22 mouse cellular contexts compared by ENCODE assay signal in the genomic region with DNA sequence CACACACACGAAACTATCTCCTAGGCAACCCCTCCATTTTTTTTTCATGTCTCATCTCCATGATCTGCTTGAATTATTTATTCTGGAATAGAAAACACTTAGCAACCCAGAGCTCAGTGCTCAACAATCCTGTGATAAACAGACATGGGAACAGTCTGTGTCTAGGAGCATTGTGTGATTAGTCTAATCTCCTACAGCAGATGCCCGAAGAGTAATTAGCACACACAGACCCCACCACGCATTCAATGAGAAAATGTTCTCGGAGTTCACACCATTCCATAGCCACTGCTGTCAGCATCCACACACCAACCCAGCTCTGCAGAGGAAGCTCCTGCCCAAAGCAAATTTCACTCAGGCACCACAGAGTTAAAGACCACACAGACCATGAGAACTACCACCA.
DNase-seq lines count a peak whose midpoint lies in the region; ATAC-seq and TF ChIP-seq lines count a peak whose summit lies in the region.
"Had no signal": no experiment of that assay in that cellular context is flagged by ENCODE, and none has a peak within 500 bp of the region (broad histone marks: within the 10 kb centered on the region; RNA-seq: fewer than 3 reads in every experiment).

No protein-coding gene starts in this region.

- no peak for TF ChIP-seq CTCF in layer of hippocampus, adult 2 months (conservative IDR thresholded peaks at IDR 0.05)
- TF ChIP-seq CTCF in midbrain, postnatal 0 days (IDR thresholded peaks at IDR 0.05), result no peak

- WGBS in forebrain, embryonic 15.5 days, result 31% methylated on average over 4 of the region's 4 CpGs
- WGBS in forebrain, embryonic 10.5 days, result 87% methylated on average over 4 of the region's 4 CpGs
- 79% methylated on average over 4 of the region's 4 CpGs for WGBS in midbrain, embryonic 11.5 days
- WGBS in midbrain, embryonic 10.5 days, result 82% methylated on average over 4 of the region's 4 CpGs
- 38% methylated on average over 4 of the region's 4 CpGs for WGBS in midbrain, postnatal 0 days

- no peak overlapping the region for H3K9ac ChIP-seq in forebrain, embryonic 15.5 days (replicated peaks)
- H3K9ac ChIP-seq in midbrain, embryonic 11.5 days (ENCODE audit: low read length), result no peak overlapping the region
- no peak overlapping the region for H3K9ac ChIP-seq in midbrain, postnatal 0 days (replicated peaks; ENCODE audit: low read length, poor library complexity, severe bottlenecking)
- H3K9ac ChIP-seq: embryonic facial prominence, embryonic 13.5 days; heart, embryonic 15.5 days; limb, embryonic 15.5 days had no signal

- ATAC-seq in forebrain, embryonic 15.5 days (replicated peaks), result peak; percentile 81; the same call in 1 of the 2 replicates
- 0 out of 2 replicates have a peak, but pooled peaks have one; percentile 57 for ATAC-seq in midbrain, embryonic 11.5 days (ENCODE audit: low FRiP score)
- ATAC-seq in midbrain, postnatal 0 days (ENCODE audit: low FRiP score), result no peak
- ATAC-seq: lung, postnatal 0 days had no signal

- no peak for DNase-seq in forebrain, embryonic 10.5 days (ENCODE audit: extremely low spot score, low spot score)
- no peak for DNase-seq in midbrain, embryonic 11.5 days (ENCODE audit: low spot score, missing footprints)
- DNase-seq in midbrain, embryonic 10.5 days (ENCODE audit: low spot score), result no peak
- DNase-seq in layer of hippocampus, adult 2 months (ENCODE audit: low spot score in 2 of 2), result peak; percentile 37 to 52
- DNase-seq in midbrain, postnatal 0 days (ENCODE audit: low spot score), result peak; percentile 17
- no peak for DNase-seq in thymus, postnatal 4 days
- DNase-seq: adrenal gland, postnatal 14 days; cerebellum, adult 2 months; gastrocnemius, postnatal 14 days; heart, adult 2 months; heart, postnatal 4 days; kidney, adult 8-10 months; kidney, postnatal 14 days; right cerebral cortex, adult 18-20 months; thymus, postnatal 25 days had no signal

- peaks cover 23% of the 10 kb centered on the region for H3K4me1 ChIP-seq in forebrain, embryonic 15.5 days
- no peaks in the 10 kb centered on the region for H3K4me1 ChIP-seq in forebrain, embryonic 10.5 days
- no peaks in the 10 kb centered on the region for H3K4me1 ChIP-seq in midbrain, embryonic 11.5 days (ENCODE audit: control insufficient read depth, insufficient read depth, low read length)
- no peaks in the 10 kb centered on the region for H3K4me1 ChIP-seq in midbrain, embryonic 10.5 days
- peaks cover 2% of the 10 kb centered on the region; the same call in 1 of the 2 replicates for H3K4me1 ChIP-seq in midbrain, postnatal 0 days (ENCODE audit: insufficient read depth, low read length)
- H3K4me1 ChIP-seq: heart, embryonic 15.5 days; limb, embryonic 15.5 days had no signal

- H3K4me2 ChIP-seq in forebrain, embryonic 15.5 days (replicated peaks), result no peak overlapping the region
- H3K4me2 ChIP-seq in midbrain, embryonic 11.5 days, result no peak overlapping the region
- no peak overlapping the region for H3K4me2 ChIP-seq in midbrain, postnatal 0 days (ENCODE audit: low read depth, low read length, poor library complexity, severe bottlenecking)
- H3K4me2 ChIP-seq: embryonic facial prominence, embryonic 13.5 days; heart, embryonic 15.5 days; limb, embryonic 15.5 days had no signal

- H3K36me3 ChIP-seq in forebrain, embryonic 15.5 days, result no peaks in the 10 kb centered on the region
- no peaks in the 10 kb centered on the region for H3K36me3 ChIP-seq in forebrain, embryonic 10.5 days (replicated peaks)
- H3K36me3 ChIP-seq in midbrain, embryonic 11.5 days (ENCODE audit: control insufficient read depth, insufficient read depth, low read length), result no peaks in the 10 kb centered on the region
- no peaks in the 10 kb centered on the region for H3K36me3 ChIP-seq in midbrain, embryonic 10.5 days
- no peaks in the 10 kb centered on the region for H3K36me3 ChIP-seq in midbrain, postnatal 0 days (ENCODE audit: insufficient read depth, low read length)
- H3K36me3 ChIP-seq: embryonic facial prominence, embryonic 13.5 days; heart, embryonic 15.5 days; limb, embryonic 15.5 days had no signal

- H3K27me3 ChIP-seq in forebrain, embryonic 15.5 days, result no peaks in the 10 kb centered on the region
- H3K27me3 ChIP-seq in forebrain, embryonic 10.5 days (ENCODE audit: poor library complexity, severe bottlenecking), result no peaks in the 10 kb centered on the region
- H3K27me3 ChIP-seq in midbrain, embryonic 11.5 days (ENCODE audit: control insufficient read depth, insufficient read depth, low read length), result no peaks in the 10 kb centered on the region
- no peaks in the 10 kb centered on the region for H3K27me3 ChIP-seq in midbrain, embryonic 10.5 days (ENCODE audit: low read depth, poor library complexity, severe bottlenecking)
- no peaks in the 10 kb centered on the region for H3K27me3 ChIP-seq in midbrain, postnatal 0 days (ENCODE audit: insufficient read depth, low read length)
- H3K27me3 ChIP-seq: CH12.LX; embryonic facial prominence, embryonic 13.5 days; heart, embryonic 15.5 days; limb, embryonic 15.5 days had no signal

- H3K27ac ChIP-seq in forebrain, embryonic 15.5 days (replicated peaks), result peak overlapping the region; percentile 48
- no peak overlapping the region for H3K27ac ChIP-seq in forebrain, embryonic 10.5 days
- no peak overlapping the region for H3K27ac ChIP-seq in midbrain, embryonic 11.5 days (ENCODE audit: low read depth, low read length)
- H3K27ac ChIP-seq in midbrain, embryonic 10.5 days (replicated peaks), result no peak overlapping the region
- H3K27ac ChIP-seq in layer of hippocampus, adult 2 months, result peak overlapping the region; percentile 73
- no peak overlapping the region for H3K27ac ChIP-seq in midbrain, postnatal 0 days (ENCODE audit: low read depth, low read length)
- H3K27ac ChIP-seq: embryonic facial prominence, embryonic 13.5 days; heart, adult 2 months; heart, embryonic 15.5 days; limb, embryonic 15.5 days; stomach, postnatal 0 days had no signal

- no peaks in the 10 kb centered on the region for H3K9me3 ChIP-seq in forebrain, embryonic 15.5 days
- H3K9me3 ChIP-seq in forebrain, embryonic 10.5 days, result no peaks in the 10 kb centered on the region
- H3K9me3 ChIP-seq in midbrain, embryonic 11.5 days (ENCODE audit: control insufficient read depth, low read length), result no peaks in the 10 kb centered on the region
- H3K9me3 ChIP-seq in midbrain, embryonic 10.5 days (replicated peaks), result no peaks in the 10 kb centered on the region
- no peaks in the 10 kb centered on the region for H3K9me3 ChIP-seq in midbrain, postnatal 0 days (ENCODE audit: low read length)
- H3K9me3 ChIP-seq: embryonic facial prominence, embryonic 13.5 days; heart, embryonic 15.5 days; limb, embryonic 15.5 days had no signal

- no peak overlapping the region for H3K4me3 ChIP-seq in forebrain, embryonic 15.5 days
- H3K4me3 ChIP-seq in forebrain, embryonic 10.5 days, result no peak overlapping the region
- H3K4me3 ChIP-seq in midbrain, embryonic 11.5 days (ENCODE audit: low read depth, low read length), result no peak overlapping the region
- no peak overlapping the region for H3K4me3 ChIP-seq in midbrain, embryonic 10.5 days
- no peak overlapping the region for H3K4me3 ChIP-seq in layer of hippocampus, adult 2 months
- H3K4me3 ChIP-seq in midbrain, postnatal 0 days (ENCODE audit: low read depth, low read length), result no peak overlapping the region
- H3K4me3 ChIP-seq: embryonic facial prominence, embryonic 13.5 days; heart, adult 2 months; heart, embryonic 15.5 days; limb, embryonic 15.5 days had no signal

Comparison
In these comparisons a context has a peak if more than half of its experiments do, and no peak if none do; other contexts are left out.
1. H3K27ac ChIP-seq: peak in forebrain, embryonic 15.5 days (single experiment) and layer of hippocampus, adult 2 months (single experiment); none in forebrain, embryonic 10.5 days (single experiment), midbrain, embryonic 11.5 days (single experiment), midbrain, embryonic 10.5 days (single experiment) and midbrain, postnatal 0 days (single experiment).
2. DNase-seq: peak in layer of hippocampus, adult 2 months (2 of 2) and midbrain, postnatal 0 days (single experiment); none in forebrain, embryonic 10.5 days (single experiment), midbrain, embryonic 11.5 days (single experiment), midbrain, embryonic 10.5 days (single experiment) and thymus, postnatal 4 days (single experiment).